Mouse (Mus musculus) kidney, embryonic 15.5 days (tissue): Measurements from ENCODE around the gene Aff4. TPM values are rescaled to one million over a fixed set of nuclear protein-coding genes. Genes with fewer than 3 reads are reported as not detected.
A peak's percentile ranks its signal among the peaks of the same experiment; 100 is the strongest.

ENCODE experiments used
- ATAC-seq: fragments of 200-750 bp; cut with Nextera tagmentation; replicated peaks from 2 replicates; pipeline ENCODE4 v1.8.0; 2017; ENCODE audit warnings: moderate TSS enrichment; ENCODE audit not compliant: low FRiP score
- H3K27ac ChIP-seq: fragments of 300-500 bp; sonication (generic); 2 replicates; pipeline ENCODE4 v1.5.1; 2015; ENCODE audit warnings: mild to moderate bottlenecking, inconsistent platforms
- H3K27me3 ChIP-seq: fragments of 300-500 bp; sonication (generic); 2 replicates; pipeline ENCODE4 v1.6.1; 2015; ENCODE audit warnings: inconsistent platforms
- H3K36me3 ChIP-seq: fragments of 300-500 bp; sonication (generic); 2 replicates; pipeline ENCODE4 v1.6.1; 2015; ENCODE audit warnings: inconsistent platforms
- H3K4me1 ChIP-seq: fragments of 300-500 bp; sonication (generic); 2 replicates; pipeline ENCODE4 v1.6.1; 2015; ENCODE audit warnings: inconsistent platforms
- H3K4me2 ChIP-seq: fragments of 300-500 bp; sonication (generic); 2 replicates; pipeline ENCODE4 v1.6.1; 2015; ENCODE audit warnings: moderate library complexity, mild to moderate bottlenecking, inconsistent platforms
- H3K4me3 ChIP-seq: fragments of 300-500 bp; sonication (generic); replicated peaks from 2 replicates; pipeline ENCODE4 v1.5.1; 2015; ENCODE audit warnings: mild to moderate bottlenecking, inconsistent platforms
- H3K9ac ChIP-seq: fragments of 300-500 bp; sonication (generic); 2 replicates; pipeline ENCODE4 v1.6.1; 2015; ENCODE audit warnings: mild to moderate bottlenecking, inconsistent platforms
- H3K9me3 ChIP-seq: fragments of 300-500 bp; sonication (generic); replicated peaks from 2 replicates; pipeline ENCODE4 v1.6.1; 2016; ENCODE audit warnings: inconsistent platforms
- WGBS: fragments of 180-500 bp; shearing (Covaris S2); methylation state at CpG from one replicate; pipeline ENCODE4 v1.1.7; 2015; ENCODE audit warnings: mixed read lengths; 5-methylcytosine and 5-hydroxymethylcytosine counted together
- polyA plus RNA-seq: library from polyadenylated mRNA; unstranded; fragments of >200 nt; fragmentation: Nextera tagmentation; extraction: Ambion mirVana; gene quantifications from 2 replicates; pipeline ENCODE4 v1.2.1, GENCODE M21; 2015

The Aff4 gene
- polyA plus RNA-seq, 1 experiment from 2014 or later = 32.1 TPM

DNA sequence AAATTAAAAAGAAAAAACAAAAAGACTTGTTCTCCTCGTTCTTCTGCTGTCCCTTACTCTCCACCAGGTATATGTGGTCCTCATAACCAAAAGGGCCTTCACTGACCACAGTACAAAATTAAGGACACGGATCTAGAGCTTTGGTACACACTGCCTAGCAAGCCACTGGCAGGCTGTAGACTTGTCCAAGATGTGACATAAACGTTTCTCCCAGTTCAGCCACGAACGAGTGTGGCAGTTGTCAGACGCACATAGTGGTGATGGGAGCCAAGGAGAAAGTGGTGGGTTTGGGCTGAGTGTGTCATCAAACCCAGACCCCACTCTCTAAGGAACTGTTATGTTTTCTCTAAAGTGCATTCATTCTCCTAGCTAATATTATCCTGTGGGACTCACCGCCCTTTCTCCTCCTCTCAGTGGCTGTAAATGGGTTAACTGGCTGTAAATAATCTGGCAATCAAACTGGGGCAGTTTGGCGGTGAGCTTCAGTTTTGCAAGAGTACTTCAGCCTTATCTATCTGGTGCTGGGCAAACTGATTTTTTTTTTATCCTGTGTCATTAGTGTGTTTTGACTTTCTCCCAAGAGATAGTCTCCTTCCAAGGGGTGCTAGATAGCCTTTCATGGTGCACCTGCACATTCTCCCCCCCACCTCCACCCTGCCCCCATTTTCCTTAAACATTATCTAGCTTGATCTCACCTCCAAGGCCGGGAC is 80.9 kb downstream of the Aff4 start:
- Histone ChIP-seq H3K27me3 (no peaks in the 10 kb centered on the region), H3K4me3 (peak overlapping the region; percentile 98), H3K27ac (peak overlapping the region; percentile 79), H3K4me2 (peak overlapping the region; percentile 81), H3K4me1 (peaks cover 16% of the 10 kb centered on the region), H3K9ac (peak overlapping the region; percentile 33), H3K9me3 (no peaks in the 10 kb centered on the region), H3K36me3 (peaks cover 21% of the 10 kb centered on the region)
- 15% methylated on average over 9 of the region's 9 CpGs for WGBS
- peak; percentile 61; the same call in 1 of the 2 replicates for ATAC-seq

DNA sequence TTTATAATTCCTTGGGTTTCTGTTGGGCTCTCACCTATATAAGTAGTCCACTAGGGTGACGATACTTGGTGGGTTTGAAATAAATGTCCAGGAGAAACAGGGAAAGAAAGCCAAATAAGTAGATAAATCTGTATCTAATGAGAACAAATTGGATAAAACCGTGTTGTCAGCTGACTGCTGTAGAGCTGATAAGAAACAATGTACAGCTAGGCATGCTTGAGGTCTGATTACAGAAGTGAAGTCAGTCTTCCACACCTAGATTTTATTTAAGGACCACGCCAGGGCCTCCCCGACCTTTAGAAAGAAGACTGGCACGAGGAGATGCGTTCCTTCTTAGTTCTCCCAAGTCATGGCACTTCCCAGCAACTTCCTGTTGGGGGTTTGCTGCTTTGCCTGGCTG is 82.4 kb downstream of the Aff4 start:
- Histone ChIP-seq H3K9me3 (no peaks in the 10 kb centered on the region), H3K4me2 (no peak overlapping the region), H3K27ac (no peak overlapping the region), H3K27me3 (no peaks in the 10 kb centered on the region), H3K4me1 (peaks cover 16% of the 10 kb centered on the region), H3K4me3 (no peak overlapping the region), H3K36me3 (peaks cover 12% of the 10 kb centered on the region), H3K9ac (no peak overlapping the region)
- no peak for ATAC-seq
- WGBS = 60% methylated on average over 6 of the region's 6 CpGs

DNA sequence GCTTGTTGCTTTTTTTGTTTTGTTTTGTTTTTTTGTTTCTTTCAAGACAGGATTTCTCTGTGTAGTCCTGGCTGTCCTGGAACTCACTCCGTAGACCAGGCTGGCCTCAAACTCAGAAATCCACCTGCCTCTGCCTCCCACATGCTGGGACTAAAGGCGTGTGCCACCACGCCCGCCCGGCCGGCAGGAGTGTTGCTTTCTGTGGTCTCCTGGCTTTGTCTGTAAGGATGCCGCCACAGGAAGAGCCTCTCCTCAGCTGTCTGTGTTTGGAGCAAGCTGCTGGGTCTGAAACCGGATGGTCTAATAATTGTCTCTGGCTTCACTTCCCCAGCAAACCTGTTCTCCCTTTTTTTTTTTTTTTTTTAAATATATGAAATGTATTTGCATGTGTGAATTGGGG is 84.9 kb downstream of the Aff4 start:
- no peaks in the 10 kb centered on the region for H3K27me3 ChIP-seq
- no peak overlapping the region for H3K4me2 ChIP-seq
- H3K9me3 ChIP-seq = no peaks in the 10 kb centered on the region
- peaks cover 7% of the 10 kb centered on the region; the same call in 1 of the 2 replicates for H3K4me1 ChIP-seq
- no peak for ATAC-seq
- no peak overlapping the region for H3K9ac ChIP-seq
- 83% methylated on average over 8 of the region's 8 CpGs for WGBS
- H3K27ac ChIP-seq = no peak overlapping the region
- no peaks in the 10 kb centered on the region for H3K36me3 ChIP-seq
- no peak overlapping the region for H3K4me3 ChIP-seq

DNA sequence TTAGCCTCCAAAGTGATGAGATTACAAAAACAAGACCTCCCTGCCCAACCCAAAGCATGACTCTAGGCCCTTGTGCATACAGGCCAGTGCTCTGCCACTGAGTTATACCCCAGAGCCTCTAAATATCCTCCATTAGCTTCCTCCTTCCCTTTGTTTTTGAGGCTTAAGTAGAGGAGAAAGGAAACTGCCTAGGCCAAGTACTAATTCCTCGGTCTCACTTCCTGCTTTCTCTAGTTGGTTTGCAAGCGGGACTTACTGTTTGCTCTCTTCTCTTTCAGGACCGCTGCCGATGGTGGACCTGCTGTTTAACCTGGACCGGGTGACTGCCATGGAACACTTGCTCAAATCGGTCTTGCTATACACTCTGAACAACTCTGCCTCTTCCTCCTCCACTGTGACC is 85.7 kb downstream of the Aff4 start:
- Histone ChIP-seq H3K27ac (no peak overlapping the region), H3K27me3 (no peaks in the 10 kb centered on the region), H3K9me3 (no peaks in the 10 kb centered on the region), H3K9ac (no peak overlapping the region), H3K4me3 (no peak overlapping the region), H3K4me1 (peaks cover 6% of the 10 kb centered on the region; the same call in 1 of the 2 replicates), H3K36me3 (no peaks in the 10 kb centered on the region), H3K4me2 (no peak overlapping the region)
- WGBS = 86% methylated on average over 6 of the region's 6 CpGs
- no peak for ATAC-seq

DNA sequence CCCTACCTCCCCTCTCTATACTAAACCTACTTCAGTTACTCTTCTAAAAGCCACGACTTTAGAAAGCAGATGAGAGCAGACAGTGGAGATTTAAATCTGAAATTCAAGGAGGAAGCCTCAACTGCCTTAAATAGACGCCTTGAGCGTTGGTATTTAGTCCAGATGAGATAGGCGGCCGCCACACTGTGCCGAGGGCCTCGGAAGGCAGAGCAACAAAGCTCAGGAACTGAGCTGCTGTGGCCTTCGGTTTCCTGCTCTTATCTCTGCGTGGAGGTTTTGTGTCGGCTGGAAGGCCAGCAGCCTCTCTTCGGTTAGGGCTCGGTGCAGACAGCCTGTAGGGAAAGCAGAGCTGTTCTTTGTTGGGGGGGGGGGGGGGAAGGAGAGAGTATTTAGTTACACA is 91.3 kb downstream of the Aff4 start:
- Histone ChIP-seq H3K27me3 (no peaks in the 10 kb centered on the region), H3K27ac (no peak overlapping the region), H3K36me3 (no peaks in the 10 kb centered on the region), H3K9me3 (no peaks in the 10 kb centered on the region), H3K9ac (no peak overlapping the region), H3K4me3 (no peak overlapping the region), H3K4me1 (no peaks in the 10 kb centered on the region), H3K4me2 (no peak overlapping the region)
- no peak for ATAC-seq
- 34% methylated on average over 12 of the region's 12 CpGs for WGBS

DNA sequence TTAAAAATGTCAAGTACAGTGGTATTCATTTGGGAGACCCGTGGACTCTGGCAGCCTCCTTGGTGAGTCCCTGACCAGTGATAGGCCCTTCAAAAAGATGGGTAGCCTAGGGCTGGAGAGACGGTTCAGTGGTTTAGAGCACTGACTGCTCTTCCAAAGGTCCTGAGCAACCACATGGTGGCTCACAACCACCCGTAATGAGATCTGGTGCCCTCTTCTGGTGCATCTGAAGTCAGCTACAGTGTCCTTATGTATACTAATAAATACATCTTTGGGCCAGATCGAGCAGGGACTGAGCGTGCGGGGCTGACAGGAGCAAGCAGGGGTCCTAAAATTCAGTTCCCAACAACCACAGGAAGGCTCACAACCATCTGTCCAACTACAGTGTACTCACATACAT is 93.2 kb downstream of the Aff4 start:
- Histone ChIP-seq H3K36me3 (no peaks in the 10 kb centered on the region), H3K9ac (no peak overlapping the region), H3K9me3 (no peaks in the 10 kb centered on the region), H3K4me1 (no peaks in the 10 kb centered on the region), H3K27ac (no peak overlapping the region), H3K4me3 (no peak overlapping the region), H3K27me3 (no peaks in the 10 kb centered on the region), H3K4me2 (no peak overlapping the region)
- 39% methylated on average over 6 of the region's 6 CpGs for WGBS
- no peak for ATAC-seq

DNA sequence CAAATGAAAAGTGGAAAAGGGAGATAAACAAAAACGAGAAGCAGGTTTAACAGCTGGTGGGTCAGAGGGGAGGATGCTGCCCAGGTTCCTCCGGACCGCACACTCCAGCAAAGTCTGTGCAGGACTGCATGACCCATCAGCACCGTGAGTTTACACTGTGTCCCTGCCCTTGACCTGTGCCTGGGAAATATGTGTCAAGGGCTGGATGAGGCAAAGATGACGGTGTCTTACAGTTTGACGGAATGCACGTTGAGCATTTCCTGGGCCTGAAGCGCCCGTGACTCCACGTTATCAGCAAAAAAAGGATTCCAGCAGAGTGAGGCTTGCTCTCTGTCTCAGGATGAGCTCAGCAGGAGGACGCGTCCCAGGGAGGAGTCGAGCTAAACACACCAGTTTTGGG is 94.9 kb downstream of the Aff4 start:
- no peaks in the 10 kb centered on the region for H3K27me3 ChIP-seq
- no peak overlapping the region for H3K4me3 ChIP-seq
- no peak for ATAC-seq
- no peak overlapping the region for H3K9ac ChIP-seq
- H3K36me3 ChIP-seq = no peaks in the 10 kb centered on the region
- peaks cover 6% of the 10 kb centered on the region; the same call in 1 of the 2 replicates for H3K4me1 ChIP-seq
- H3K4me2 ChIP-seq = no peak overlapping the region
- 70% methylated on average over 13 of the region's 13 CpGs for WGBS
- no peak overlapping the region for H3K27ac ChIP-seq
- no peaks in the 10 kb centered on the region for H3K9me3 ChIP-seq

DNA sequence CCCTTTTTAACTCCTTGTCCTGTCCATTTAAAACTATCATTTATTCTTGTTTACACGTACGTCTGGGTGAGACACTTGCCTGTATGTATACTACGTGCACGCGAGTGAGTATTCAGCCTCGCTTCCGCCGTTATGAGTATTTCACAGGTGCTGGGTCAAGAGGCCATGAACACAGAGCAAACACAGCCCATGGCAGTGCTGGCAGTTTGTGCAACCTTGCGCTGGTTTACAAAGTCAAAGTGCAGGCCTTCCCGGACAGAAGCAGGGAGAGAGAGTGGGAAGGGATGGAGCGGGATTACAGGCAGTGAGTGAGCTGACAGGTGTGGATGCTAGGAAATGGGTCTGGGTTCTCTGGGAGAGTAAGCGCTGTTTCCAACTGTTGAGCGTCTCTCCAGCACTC is 95.5 kb downstream of the Aff4 start:
- no peaks in the 10 kb centered on the region for H3K36me3 ChIP-seq
- H3K27me3 ChIP-seq = no peaks in the 10 kb centered on the region
- peaks cover 6% of the 10 kb centered on the region; the same call in 1 of the 2 replicates for H3K4me1 ChIP-seq
- ATAC-seq = no peak
- no peak overlapping the region for H3K4me3 ChIP-seq
- no peak overlapping the region for H3K4me2 ChIP-seq
- no peak overlapping the region for H3K9ac ChIP-seq
- 86% methylated on average over 13 of the region's 13 CpGs for WGBS
- H3K9me3 ChIP-seq = no peaks in the 10 kb centered on the region
- no peak overlapping the region for H3K27ac ChIP-seq

DNA sequence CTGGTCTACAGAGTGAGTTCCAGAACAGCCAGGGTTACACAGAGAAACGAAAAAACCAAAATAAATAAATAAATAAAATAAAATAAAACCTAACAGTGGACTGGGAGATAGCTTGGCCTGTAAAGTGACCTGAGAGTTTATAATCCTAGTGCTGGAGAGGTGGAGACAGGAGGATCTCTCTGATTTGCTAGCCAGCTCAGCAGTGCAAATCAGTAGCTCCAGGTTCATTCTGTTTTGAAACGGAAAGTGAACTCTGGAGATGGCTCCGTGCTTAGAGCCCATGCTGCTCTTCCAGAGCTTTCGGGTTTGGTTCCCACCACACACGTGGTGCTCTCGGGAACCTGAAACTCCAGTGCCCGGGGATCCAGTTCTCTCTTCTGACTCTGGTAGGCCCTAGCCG is 97.4 kb downstream of the Aff4 start:
- Histone ChIP-seq H3K4me1 (peaks cover 6% of the 10 kb centered on the region; the same call in 1 of the 2 replicates), H3K4me3 (no peak overlapping the region), H3K9me3 (no peaks in the 10 kb centered on the region), H3K27me3 (no peaks in the 10 kb centered on the region), H3K4me2 (no peak overlapping the region), H3K9ac (no peak overlapping the region), H3K27ac (no peak overlapping the region), H3K36me3 (no peaks in the 10 kb centered on the region)
- WGBS = 88% methylated on average over 8 of the region's 8 CpGs
- no peak for ATAC-seq

DNA sequence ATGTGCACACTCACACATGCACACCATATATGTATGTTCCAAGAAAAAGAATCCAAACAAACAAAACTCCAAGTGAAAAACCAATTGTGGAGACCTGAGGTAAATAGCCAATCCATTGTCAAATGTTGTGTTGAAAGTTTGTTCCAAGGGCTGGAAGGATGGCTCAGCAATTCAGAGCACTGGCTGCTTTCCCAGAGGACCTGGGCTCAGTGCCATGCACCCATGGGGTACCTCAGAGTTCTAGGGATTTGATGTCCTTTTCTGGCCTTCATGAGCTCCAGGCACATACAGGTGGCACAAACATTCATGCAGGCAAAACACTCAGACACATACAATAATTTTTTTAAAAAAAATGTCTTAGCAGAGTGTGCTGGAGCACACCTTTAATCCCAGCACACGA is 97.9 kb downstream of the Aff4 start:
- ATAC-seq = no peak

DNA sequence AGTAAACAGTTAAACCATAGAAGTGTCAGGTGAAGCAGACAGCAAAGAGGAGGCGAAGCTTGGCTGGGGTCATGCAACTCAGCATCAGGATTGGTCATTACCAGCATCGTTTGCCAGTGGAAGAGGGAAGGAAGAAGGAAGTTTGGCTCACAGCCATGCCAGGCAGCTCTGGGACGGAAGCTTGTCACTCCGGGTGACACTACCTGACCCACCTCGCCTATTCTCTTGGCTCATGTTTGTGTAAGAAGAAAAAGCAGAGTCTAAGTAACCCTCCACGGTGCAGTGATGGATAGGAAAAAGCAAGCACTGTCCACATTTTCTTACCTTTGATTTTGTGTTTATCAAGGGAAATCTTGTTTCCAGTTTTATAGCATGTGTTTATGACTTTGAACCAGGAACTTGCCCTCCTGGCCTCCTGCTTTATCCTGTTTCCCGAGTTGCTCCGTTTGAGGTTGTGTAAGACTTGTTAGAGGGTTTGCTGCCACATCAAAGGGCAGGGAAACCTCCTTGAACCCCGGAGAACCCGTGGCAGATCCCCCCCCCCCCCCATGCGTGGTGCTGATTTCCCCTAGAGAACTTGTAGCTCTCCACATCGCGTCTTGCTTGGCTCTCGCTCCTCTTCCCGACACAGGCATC is 99.6 kb downstream of the Aff4 start:
- H3K27me3 ChIP-seq = no peaks in the 10 kb centered on the region
- no peak overlapping the region for H3K4me3 ChIP-seq
- H3K9me3 ChIP-seq = no peaks in the 10 kb centered on the region
- no peak for ATAC-seq
- no peaks in the 10 kb centered on the region for H3K36me3 ChIP-seq
- H3K27ac ChIP-seq = no peak overlapping the region
- no peak overlapping the region for H3K4me2 ChIP-seq
- WGBS = 30% methylated on average over 15 of the region's 15 CpGs
- peaks cover 6% of the 10 kb centered on the region; the same call in 1 of the 2 replicates for H3K4me1 ChIP-seq
- H3K9ac ChIP-seq = no peak overlapping the region

More for the DNA sequence above, 97.9 kb downstream of the Aff4 start:
- Histone ChIP-seq H3K27ac (no peak overlapping the region), H3K4me1 (peaks cover 6% of the 10 kb centered on the region; the same call in 1 of the 2 replicates), H3K4me2 (no peak overlapping the region), H3K27me3 (no peaks in the 10 kb centered on the region), H3K36me3 (no peaks in the 10 kb centered on the region), H3K4me3 (no peak overlapping the region), H3K9me3 (no peaks in the 10 kb centered on the region), H3K9ac (no peak overlapping the region)
- WGBS = 90% methylated on average over 1 of the region's 1 CpGs

DNA sequence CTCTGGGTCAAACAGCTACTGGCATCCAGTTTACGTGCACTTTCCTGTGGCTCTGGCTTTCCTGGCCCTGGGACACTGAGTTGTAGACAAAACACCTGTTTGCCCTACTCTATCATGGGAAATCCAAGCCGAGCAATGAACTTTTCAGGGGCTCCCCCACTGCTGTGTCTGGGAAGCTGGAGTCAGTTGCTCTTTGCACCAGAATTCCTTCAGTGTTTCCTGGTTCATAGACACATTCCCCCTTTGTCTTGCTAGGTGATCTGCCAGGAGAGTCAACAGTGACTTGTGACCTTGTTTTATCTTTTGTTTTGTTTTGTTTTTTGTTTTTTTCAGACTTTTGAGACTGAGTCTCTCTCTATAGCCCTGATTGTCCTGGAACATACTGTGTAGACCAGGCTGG is 100.7 kb downstream of the Aff4 start:
- WGBS = 65% methylated on average over 2 of the region's 2 CpGs
- H3K36me3 ChIP-seq = no peaks in the 10 kb centered on the region
- no peak overlapping the region for H3K4me2 ChIP-seq

More for the DNA sequence above, 100.7 kb downstream of the Aff4 start:
- H3K27ac ChIP-seq = no peak overlapping the region
- H3K9me3 ChIP-seq = no peaks in the 10 kb centered on the region
- ATAC-seq = no peak
- H3K4me3 ChIP-seq = no peak overlapping the region
- peaks cover 6% of the 10 kb centered on the region for H3K4me1 ChIP-seq
- H3K27me3 ChIP-seq = peaks cover 5% of the 10 kb centered on the region; the same call in 1 of the 2 replicates
- H3K9ac ChIP-seq = no peak overlapping the region
